Mouse (Mus musculus) liver, embryonic 14.5 days (tissue): ENCODE measurements around the gene Nxpe4. TPM values are rescaled to one million over a fixed set of nuclear protein-coding genes. Genes with fewer than 3 reads are reported as not detected.

ENCODE experiments used
- ATAC-seq: fragments of 200-750 bp; cut with Nextera tagmentation; 2 replicates; pipeline ENCODE4 v1.8.0; 2017; ENCODE audit warnings: moderate number of reproducible peaks, mild to moderate bottlenecking, moderate library complexity; ENCODE audit not compliant: insufficient read depth
- DNase-seq, 3 experiments: peaks; one replicate each; pipeline ENCODE4 v3.0.0-alpha.2; 2012 to 2013; ENCODE audit warnings: low read depth in 3 of 3, low spot score in 3 of 3
- H3K27ac ChIP-seq: fragments of 300-500 bp; sonication (generic); 2 replicates; pipeline ENCODE4 v1.5.1; 2014; ENCODE audit warnings: moderate library complexity, mild to moderate bottlenecking, control low read depth, inconsistent platforms
- H3K27me3 ChIP-seq: fragments of 300-500 bp; sonication (generic); 2 replicates; pipeline ENCODE4 v1.6.1; 2014; ENCODE audit warnings: mild to moderate bottlenecking, low read length, moderate library complexity; ENCODE audit not compliant: control insufficient read depth, insufficient read depth
- H3K36me3 ChIP-seq: fragments of 300-500 bp; sonication (generic); replicated peaks from 2 replicates; pipeline ENCODE4 v1.6.1; 2014; ENCODE audit warnings: low read depth; ENCODE audit not compliant: control insufficient read depth, insufficient read depth
- H3K4me1 ChIP-seq, 2 experiments: fragments of 200-500 bp in 1 of 2; fragments of 300-500 bp in 1 of 2; sonication (generic) in 1 of 2; replicated peaks; 2 replicates each; pipeline ENCODE4 v1.6.1; 2012 to 2014; ENCODE audit warnings: antibody characterized with exemption in 1 of 2, inconsistent platforms in 1 of 2, low read length in 1 of 2; ENCODE audit not compliant: control insufficient read depth in 2 of 2, insufficient read depth in 2 of 2
- H3K4me2 ChIP-seq: fragments of 300-500 bp; sonication (generic); 2 replicates; pipeline ENCODE4 v1.6.1; 2014; ENCODE audit warnings: low read depth, mild to moderate bottlenecking, control low read depth, moderate library complexity
- H3K4me3 ChIP-seq, 2 experiments: fragments of 200-500 bp in 1 of 2; fragments of 300-500 bp in 1 of 2; sonication (generic) in 1 of 2; 2 replicates each; pipeline ENCODE4 v1.5.1; 2012 to 2014; ENCODE audit warnings: low read depth in 2 of 2, low read length in 2 of 2, mild to moderate bottlenecking in 2 of 2, control low read depth in 1 of 2, inconsistent platforms in 1 of 2, moderate library complexity in 1 of 2; ENCODE audit not compliant: insufficient read depth in 1 of 2
- H3K9ac ChIP-seq: fragments of 300-500 bp; sonication (generic); replicated peaks from 2 replicates; pipeline ENCODE4 v1.6.1; 2014; ENCODE audit warnings: mild to moderate bottlenecking, control low read depth, moderate library complexity
- H3K9me3 ChIP-seq: fragments of 300-500 bp; sonication (generic); 2 replicates; pipeline ENCODE4 v1.6.1; 2016; ENCODE audit warnings: low read length, mixed read lengths; ENCODE audit not compliant: control insufficient read depth
- CTCF ChIP-seq: IDR thresholded peaks from 2 replicates; pipeline ENCODE4 v1.5.1; 2016; ENCODE audit warnings: antibody characterized with exemption, low read depth, control low read depth
- EP300 ChIP-seq: IDR thresholded peaks from 2 replicates; pipeline ENCODE4 v1.6.1; 2016; ENCODE audit warnings: antibody characterized with exemption, low read depth
- WGBS: fragments of 180-500 bp; shearing (Covaris S2); extraction: QIAGEN DNeasy Blood & Tissue Kit; methylation state at CpG from one replicate; pipeline ENCODE4 v1.1.7; 2014; ENCODE audit not compliant: insufficient replicate concordance; 5-methylcytosine and 5-hydroxymethylcytosine counted together
- polyA plus RNA-seq, 2 experiments: library from polyadenylated mRNA; depleted of rRNA in 1 of 2; stranded (reverse) in 1 of 2; unstranded in 1 of 2; fragments of >200 nt; fragmentation: Nextera tagmentation in 1 of 2; extraction: Ambion mirVana in 1 of 2; gene quantifications; 2 replicates each; pipeline versions ENCODE4 v1.2.1 to v1.2.3; 2012 to 2014

Nxpe4 gene
- polyA plus RNA-seq (2012; rRNA removed) (5.0 and 6.2 TPM in 2 replicates), polyA plus RNA-seq (2014; fragmentation: Nextera tagmentation; extraction: Ambion mirVana) (8.3 and 8.5 TPM in 2 replicates)

DNA sequence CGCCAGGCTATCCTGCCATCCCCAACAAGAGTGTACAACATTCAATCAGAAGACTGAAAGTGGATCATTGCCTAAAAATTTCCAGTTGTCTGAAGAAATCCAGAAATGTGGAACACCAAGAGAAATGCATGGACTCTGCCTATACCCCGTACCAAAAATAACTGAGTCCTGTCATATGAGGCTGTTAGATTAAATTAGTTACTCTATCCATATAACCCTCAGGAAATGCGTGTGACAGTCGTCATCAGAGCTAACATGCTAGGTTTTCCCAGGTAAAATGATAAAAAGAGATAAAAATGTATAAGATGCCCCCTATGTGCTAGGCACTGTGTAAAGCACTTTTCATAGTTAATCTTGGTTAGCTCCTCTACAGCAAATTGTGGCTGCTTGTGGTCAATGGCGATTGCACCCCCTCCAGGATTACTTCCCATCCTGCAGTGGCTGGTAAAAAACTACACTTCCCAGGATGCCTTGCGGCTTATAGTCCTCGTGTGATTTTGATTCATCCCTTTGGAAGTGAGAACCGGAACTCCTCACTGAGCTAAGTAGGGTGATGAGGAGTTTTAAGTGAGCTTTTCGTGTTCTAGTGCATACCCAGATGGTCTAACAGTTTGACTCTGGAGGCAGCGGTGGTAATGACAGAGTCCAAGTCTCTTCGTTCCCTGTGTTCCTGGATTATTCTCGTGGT is at the start of gene Nxpe4:
TSS of gene Nxpe4 (plus strand) at position 519 of the 688 bp plus-strand sequence.
- no peaks in the 10 kb centered on the region for H3K9me3 ChIP-seq
- no peak within 1 kb of the TSS for H3K9ac ChIP-seq
- H3K4me2 ChIP-seq = no peak within 1 kb of the TSS
- no peaks in the 10 kb centered on the region for H3K27me3 ChIP-seq
- no peak within 1 kb of the TSS for H3K27ac ChIP-seq
- WGBS = 22% methylated on average over 12 of the region's 12 CpGs
- H3K4me1 ChIP-seq = no peaks in the 10 kb centered on the region
- no peaks in the 10 kb centered on the region for H3K36me3 ChIP-seq
- peak within 1 kb of the TSS in 1 of 2 experiments; percentile 38; a peak in 2 of 4 replicates for H3K4me3 ChIP-seq
- no peak for ATAC-seq
- TF ChIP-seq CTCF (0 out of 2 replicates have a peak, but pooled peaks have one; percentile 4), EP300 (no peak)
- peak in 2 of 3 experiments; percentile 6 to 29 for DNase-seq

DNA sequence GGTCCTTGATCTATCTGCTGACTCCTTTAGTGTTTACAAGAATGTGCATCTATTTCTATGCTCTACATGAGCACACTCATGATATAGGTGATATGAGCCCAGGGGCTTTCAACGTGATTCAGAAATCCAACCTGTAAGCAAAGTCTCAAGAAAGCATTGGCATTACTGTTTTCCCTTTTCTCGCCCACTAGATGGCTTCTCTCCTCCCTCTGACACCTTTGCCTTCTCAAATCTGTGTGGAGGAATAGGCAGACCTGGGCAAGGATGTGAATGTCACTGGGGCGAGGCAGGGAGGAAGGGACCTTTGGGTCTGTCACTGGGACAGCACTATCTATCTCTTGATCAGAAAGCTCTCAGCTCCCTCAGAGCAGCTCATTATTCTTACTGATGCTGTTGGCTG is 35.0 kb upstream of the Nxpe4 start:
- ATAC-seq = no peak
- no peak overlapping the region for H3K4me2 ChIP-seq
- TF ChIP-seq EP300 (no peak), CTCF (no peak)
- no peak for DNase-seq
- WGBS = 14% methylated on average over 3 of the region's 3 CpGs
- H3K36me3 ChIP-seq = no peaks in the 10 kb centered on the region
- H3K27me3 ChIP-seq = no peaks in the 10 kb centered on the region
- no peak overlapping the region for H3K4me3 ChIP-seq
- no peak overlapping the region for H3K9ac ChIP-seq
- no peaks in the 10 kb centered on the region for H3K4me1 ChIP-seq
- no peak overlapping the region for H3K27ac ChIP-seq
- no peaks in the 10 kb centered on the region for H3K9me3 ChIP-seq

DNA sequence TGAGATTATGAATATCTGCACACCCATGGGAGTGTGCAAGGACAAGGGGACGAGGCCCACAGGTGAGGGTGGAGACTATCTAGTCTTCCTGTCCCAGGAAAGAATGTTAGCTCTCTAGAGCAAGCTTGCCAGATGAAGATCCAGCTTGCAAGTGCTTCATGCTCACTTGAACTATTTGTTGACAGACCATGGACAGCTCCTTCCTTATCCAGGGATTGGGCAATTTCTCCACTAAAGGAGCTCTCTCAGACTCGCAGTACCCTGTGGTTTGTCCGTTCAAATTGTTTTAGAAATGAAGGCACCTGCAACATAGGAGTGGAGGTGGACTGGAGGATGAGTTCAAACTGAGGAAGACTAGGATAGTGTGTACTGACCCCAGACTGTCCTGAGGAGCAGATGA is 24.3 kb upstream of the Nxpe4 start:
- H3K27me3 ChIP-seq = no peaks in the 10 kb centered on the region
- ATAC-seq = no peak
- 13% methylated on average over 3 of the region's 3 CpGs for WGBS
- no peak overlapping the region for H3K4me3 ChIP-seq
- no peaks in the 10 kb centered on the region for H3K4me1 ChIP-seq
- DNase-seq = no peak
- no peak overlapping the region for H3K27ac ChIP-seq
- no peak overlapping the region for H3K4me2 ChIP-seq
- no peak for TF ChIP-seq CTCF
- no peak for TF ChIP-seq EP300
- no peaks in the 10 kb centered on the region for H3K9me3 ChIP-seq
- no peaks in the 10 kb centered on the region for H3K36me3 ChIP-seq
- H3K9ac ChIP-seq = no peak overlapping the region

DNA sequence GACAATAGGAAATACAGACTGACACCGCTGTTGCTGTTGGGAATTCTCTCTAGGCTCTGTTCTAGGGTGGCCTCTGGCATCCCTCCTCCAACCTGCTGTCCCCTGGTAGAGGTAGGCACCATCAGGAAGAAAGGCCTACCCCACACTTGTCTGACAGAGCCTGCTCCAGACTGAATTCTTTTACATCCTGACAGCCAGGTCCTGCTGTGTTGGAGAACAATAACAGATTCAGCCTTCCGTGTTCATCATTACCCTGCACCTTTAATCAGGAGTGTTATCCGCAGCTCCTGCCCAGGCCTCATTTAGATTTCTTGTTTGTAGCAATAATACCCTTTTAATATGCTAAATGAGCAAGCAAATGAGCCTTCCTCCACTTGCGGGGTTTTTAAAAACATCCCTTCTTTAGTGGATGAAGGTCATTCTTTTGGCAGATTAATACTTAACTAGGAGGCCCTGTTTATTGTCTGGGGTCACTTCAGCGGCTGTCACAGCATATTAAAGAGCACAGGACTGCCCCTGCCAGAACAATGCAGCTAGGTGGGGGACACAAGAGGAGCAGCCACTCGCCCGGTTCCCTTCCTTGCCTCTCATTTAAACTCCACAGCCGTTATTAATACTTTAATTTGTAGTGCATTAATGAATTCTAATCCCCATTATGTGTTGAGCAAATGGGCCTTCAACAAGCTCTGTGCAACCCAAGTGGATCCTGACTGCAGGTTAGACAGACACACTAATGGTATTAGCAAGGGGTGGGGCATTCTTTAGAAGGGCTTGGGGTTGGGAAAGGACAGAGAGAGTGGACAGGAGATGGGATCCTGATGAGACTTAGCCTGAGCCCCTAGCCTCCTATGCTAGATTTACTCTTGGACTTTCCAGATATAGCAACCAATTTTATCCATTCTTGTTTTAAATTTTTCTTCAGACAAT is 21.1 kb upstream of the Nxpe4 start:
- TF ChIP-seq CTCF = no peak
- TF ChIP-seq EP300 = no peak
- H3K9me3 ChIP-seq = no peaks in the 10 kb centered on the region
- H3K36me3 ChIP-seq = no peaks in the 10 kb centered on the region
- no peak for DNase-seq
- H3K4me2 ChIP-seq = no peak overlapping the region
- H3K27me3 ChIP-seq = no peaks in the 10 kb centered on the region
- WGBS = 35% methylated on average over 8 of the region's 8 CpGs
- no peaks in the 10 kb centered on the region for H3K4me1 ChIP-seq
- H3K9ac ChIP-seq = no peak overlapping the region
- H3K4me3 ChIP-seq = no peak overlapping the region
- H3K27ac ChIP-seq = no peak overlapping the region
- ATAC-seq = no peak

DNA sequence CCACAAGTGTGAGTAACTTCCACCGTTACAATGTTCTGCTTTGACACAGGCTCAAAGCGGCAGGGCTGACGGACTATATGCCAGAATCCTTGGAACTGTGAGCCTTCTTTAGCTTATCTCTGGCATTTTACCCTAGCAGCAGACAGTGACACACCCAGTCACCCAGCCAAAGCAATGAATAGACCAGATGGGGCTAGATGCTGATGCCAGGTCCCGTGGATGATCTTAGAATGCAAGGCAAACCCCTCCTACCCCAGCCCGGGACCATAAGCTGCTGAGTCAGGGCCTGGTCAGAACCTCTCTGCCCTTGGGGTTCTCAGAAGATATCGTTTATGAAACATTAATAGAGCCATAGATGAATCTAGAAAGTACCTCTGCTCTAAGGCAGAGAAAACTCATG is 19.2 kb upstream of the Nxpe4 start:
- no peaks in the 10 kb centered on the region for H3K36me3 ChIP-seq
- no peaks in the 10 kb centered on the region for H3K27me3 ChIP-seq
- no peak overlapping the region for H3K9ac ChIP-seq
- no peaks in the 10 kb centered on the region for H3K9me3 ChIP-seq
- ATAC-seq (no peak), DNase-seq (no peak)
- H3K4me1 ChIP-seq = no peaks in the 10 kb centered on the region
- no peak overlapping the region for H3K4me3 ChIP-seq
- 58% methylated on average over 6 of the region's 6 CpGs for WGBS
- TF ChIP-seq CTCF = no peak
- no peak for TF ChIP-seq EP300
- no peak overlapping the region for H3K4me2 ChIP-seq
- H3K27ac ChIP-seq = no peak overlapping the region
